Mouse (Mus musculus) embryonic fibroblast, embryonic 13.5 days (primary cell): ENCODE measurements around the gene Fto. TPM values are rescaled to one million over a fixed set of nuclear protein-coding genes. Genes with fewer than 3 reads are reported as not detected.

Source experiments
- H3K27ac ChIP-seq: 2 replicates; pipeline ENCODE4 v1.5.1; 2012; ENCODE audit warnings: low read length, control low read depth, inconsistent platforms; ENCODE audit not compliant: insufficient read depth
- H3K4me1 ChIP-seq: 2 replicates; pipeline ENCODE4 v1.6.1; 2011; ENCODE audit warnings: low read length; ENCODE audit not compliant: control insufficient read depth, insufficient read depth
- H3K4me3 ChIP-seq: 2 replicates; pipeline ENCODE4 v1.5.1; 2011; ENCODE audit warnings: mild to moderate bottlenecking, control low read depth, low read length; ENCODE audit not compliant: insufficient read depth
- CTCF ChIP-seq: IDR thresholded peaks from 2 replicates; pipeline ENCODE4 v1.5.1; 2011; ENCODE audit warnings: mild to moderate bottlenecking, control low read depth, low read length, moderate library complexity, borderline replicate concordance; ENCODE audit not compliant: insufficient read depth
- POLR2A ChIP-seq: IDR thresholded peaks from 2 replicates; pipeline ENCODE4 v1.6.1; 2011; ENCODE audit warnings: low read depth, mild to moderate bottlenecking, control low read depth, low read length, moderate library complexity
- polyA plus RNA-seq: library from polyadenylated mRNA; stranded (reverse); fragments of >200 nt; gene quantifications from 2 replicates; pipeline ENCODE4 v1.2.4, GENCODE M21; 2011; ENCODE audit warnings: low read depth; ENCODE audit not compliant: missing spikeins, insufficient read length

The Fto gene
- polyA plus RNA-seq, 1 experiment = 71.5 TPM

- H3K27ac ChIP-seq = no peak overlapping the region
- H3K4me3 ChIP-seq = no peak overlapping the region
- H3K4me1 ChIP-seq = no peaks in the 10 kb centered on the region
- no peak for TF ChIP-seq CTCF
- TF ChIP-seq POLR2A = no peak
Measured at GRCm38 (mm10) chr8:91625686-91626558, 312.6 kb downstream of the Fto start.

- Histone ChIP-seq H3K27ac (no peak overlapping the region), H3K4me3 (no peak overlapping the region), H3K4me1 (no peaks in the 10 kb centered on the region)
- TF ChIP-seq POLR2A = no peak
Measured at GRCm38 (mm10) chr8:91629594-91629993, 316.3 kb downstream of the Fto start.

GRCm38 (mm10) chr8:91630320-91631033 lies 317.2 kb downstream of the Fto start:
- H3K4me1 ChIP-seq = no peaks in the 10 kb centered on the region
- TF ChIP-seq POLR2A (no peak), CTCF (no peak)
- H3K27ac ChIP-seq = no peak overlapping the region
- no peak overlapping the region for H3K4me3 ChIP-seq

DNA sequence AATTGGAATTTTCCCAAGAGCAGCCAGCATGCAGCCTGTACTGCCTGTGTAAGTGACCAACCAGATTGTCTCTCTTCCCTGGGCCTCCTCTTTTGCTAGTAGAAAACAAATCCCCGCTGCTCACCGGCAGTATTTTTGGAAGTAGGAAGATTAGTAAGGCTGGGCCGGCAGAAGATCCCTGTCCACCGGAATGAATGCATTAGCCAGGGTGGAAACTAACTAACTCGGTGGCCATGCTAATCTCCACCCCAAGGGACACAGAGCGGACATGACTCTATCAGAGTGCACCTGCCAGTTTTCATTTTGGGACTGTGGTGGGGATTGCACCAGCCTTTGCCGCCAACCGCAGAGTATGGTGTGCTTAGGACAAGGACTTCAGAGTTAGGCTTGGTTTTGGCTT lies 319.1 kb downstream of the Fto start:
- TF ChIP-seq CTCF = no peak
- no peak for TF ChIP-seq POLR2A
- H3K4me3 ChIP-seq = no peak overlapping the region
- H3K4me1 ChIP-seq = no peaks in the 10 kb centered on the region
- H3K27ac ChIP-seq = no peak overlapping the region

DNA sequence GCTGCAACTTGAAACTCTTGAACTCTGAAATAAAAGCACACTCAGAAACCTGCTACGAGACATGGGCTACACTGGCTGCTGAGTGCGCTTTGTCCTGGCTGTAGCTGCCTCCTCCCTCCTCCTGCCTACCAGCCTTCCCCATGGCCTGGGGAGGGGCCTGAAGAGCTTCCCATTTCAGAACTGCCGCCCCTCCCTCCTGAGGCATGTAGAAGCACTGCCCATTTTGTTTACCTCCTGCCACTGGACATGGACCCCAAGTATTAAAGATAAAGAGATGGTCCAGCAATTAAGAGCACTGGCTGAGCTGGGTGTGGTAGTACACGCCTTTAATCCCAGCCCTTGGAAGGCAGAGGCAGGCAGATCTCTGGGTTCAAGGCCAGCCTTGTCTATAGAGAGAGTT lies 322.1 kb downstream of the Fto start:
- H3K27ac ChIP-seq = no peak overlapping the region
- H3K4me1 ChIP-seq = no peaks in the 10 kb centered on the region
- H3K4me3 ChIP-seq = no peak overlapping the region
- TF ChIP-seq POLR2A = no peak
- TF ChIP-seq CTCF = no peak

DNA sequence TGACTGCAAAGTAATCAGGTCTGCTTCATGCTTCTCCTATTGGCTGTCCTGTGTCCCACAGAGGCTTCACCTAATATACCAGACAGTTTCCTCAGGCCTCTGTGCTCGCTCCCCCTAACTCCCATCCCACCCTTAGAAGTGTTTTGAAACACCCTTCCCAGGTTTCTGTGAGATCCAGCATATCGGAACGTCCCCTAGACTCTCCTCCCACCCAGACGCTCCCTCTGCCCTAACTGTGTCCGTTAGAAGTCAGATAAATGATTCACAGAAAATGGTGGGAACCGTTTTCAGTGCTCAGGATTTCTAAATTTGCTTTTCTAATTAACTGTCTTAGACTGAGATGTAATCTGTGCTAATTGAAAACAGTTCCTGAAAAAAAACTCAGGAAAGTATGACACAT lies 323.6 kb downstream of the Fto start:
- H3K4me3 ChIP-seq = no peak overlapping the region
- H3K4me1 ChIP-seq = no peaks in the 10 kb centered on the region
- TF ChIP-seq POLR2A (no peak), CTCF (no peak)
- no peak overlapping the region for H3K27ac ChIP-seq

GRCm38 (mm10) chr8:91637684-91638083 lies 324.4 kb downstream of the Fto start:
- Histone ChIP-seq H3K4me1 (no peaks in the 10 kb centered on the region), H3K27ac (no peak overlapping the region), H3K4me3 (no peak overlapping the region)
- no peak for TF ChIP-seq POLR2A
- no peak for TF ChIP-seq CTCF

GRCm38 (mm10) chr8:91638256-91638655 lies 324.9 kb downstream of the Fto start:
- H3K27ac ChIP-seq = no peak overlapping the region
- TF ChIP-seq POLR2A (no peak), CTCF (no peak)
- H3K4me1 ChIP-seq = no peaks in the 10 kb centered on the region
- H3K4me3 ChIP-seq = no peak overlapping the region

- H3K4me1 ChIP-seq = no peaks in the 10 kb centered on the region
- no peak overlapping the region for H3K4me3 ChIP-seq
- TF ChIP-seq CTCF (no peak), POLR2A (no peak)
- H3K27ac ChIP-seq = no peak overlapping the region
Measured at GRCm38 (mm10) chr8:91640471-91640870, 327.1 kb downstream of the Fto start.

- H3K27ac ChIP-seq = no peak overlapping the region
- H3K4me1 ChIP-seq = peaks cover 4% of the 10 kb centered on the region; the same call in 1 of the 2 replicates
- H3K4me3 ChIP-seq = no peak overlapping the region
- TF ChIP-seq CTCF (no peak), POLR2A (no peak)
Measured at GRCm38 (mm10) chr8:91645484-91645883, 332.2 kb downstream of the Fto start.

GRCm38 (mm10) chr8:91647959-91648358 lies 334.6 kb downstream of the Fto start:
- H3K27ac ChIP-seq = no peak overlapping the region
- H3K4me1 ChIP-seq = peaks cover 4% of the 10 kb centered on the region; the same call in 1 of the 2 replicates
- no peak for TF ChIP-seq POLR2A
- no peak for TF ChIP-seq CTCF
- H3K4me3 ChIP-seq = no peak overlapping the region
